ENCODE assay signal across 20 mouse cellular contexts in the genomic region with DNA sequence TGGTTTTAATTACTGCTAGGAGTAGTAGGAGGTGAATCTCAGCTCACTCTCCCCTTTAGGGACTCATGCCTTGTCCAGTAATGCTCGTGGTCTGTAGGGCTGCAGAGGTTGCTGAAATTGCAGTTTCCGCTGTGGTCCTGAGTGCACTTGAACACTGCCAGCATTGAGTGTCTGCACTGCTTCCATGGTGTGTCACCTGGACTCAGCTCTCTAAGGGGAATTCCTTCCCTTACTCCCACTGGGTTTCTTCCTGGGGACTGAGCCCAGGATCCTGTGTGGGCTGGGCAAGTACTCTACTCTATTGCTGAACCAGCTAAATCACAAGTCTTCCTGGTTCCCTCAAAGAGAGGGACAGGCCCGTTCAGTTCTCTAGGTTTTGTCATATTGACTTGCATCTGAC.
A peak's percentile ranks its signal among the peaks of the same experiment; 100 is the strongest.
DNase-seq lines count a peak whose midpoint lies in the region; ATAC-seq lines count a peak whose summit lies in the region.
"Had no signal": no experiment of that assay in that cellular context is flagged by ENCODE, and none has a peak within 500 bp of the region (broad histone marks: within the 10 kb centered on the region; RNA-seq: fewer than 3 reads in every experiment).

No protein-coding gene starts in this region.

- no peaks in the 10 kb centered on the region for H3K27me3 ChIP-seq in heart, embryonic 12.5 days (replicated peaks)
- no peaks in the 10 kb centered on the region for H3K27me3 ChIP-seq in liver, embryonic 13.5 days
- no peaks in the 10 kb centered on the region for H3K27me3 ChIP-seq in liver, embryonic 11.5 days (replicated peaks; ENCODE audit: control insufficient read depth, insufficient read depth, low read length)
- H3K27me3 ChIP-seq: embryonic facial prominence, embryonic 12.5 days; forebrain, embryonic 12.5 days; hindbrain, embryonic 15.5 days had no signal

- intact Hi-C loops in heart, postnatal 36 days (cut with DNase I): no loop called here

- H3K4me3 ChIP-seq in heart, embryonic 12.5 days: no peak overlapping the region
- H3K4me3 ChIP-seq in liver, embryonic 13.5 days (replicated peaks): no peak overlapping the region
- H3K4me3 ChIP-seq in liver, embryonic 11.5 days (ENCODE audit: low read depth, low read length): no peak overlapping the region
- H3K4me3 ChIP-seq: embryonic facial prominence, embryonic 12.5 days; forebrain, embryonic 12.5 days; hindbrain, embryonic 15.5 days had no signal

- H3K9ac ChIP-seq in heart, embryonic 12.5 days: no peak overlapping the region
- no peak overlapping the region for H3K9ac ChIP-seq in liver, embryonic 13.5 days
- H3K9ac ChIP-seq in liver, embryonic 11.5 days (ENCODE audit: low read depth, low read length): no peak overlapping the region
- H3K9ac ChIP-seq: embryonic facial prominence, embryonic 12.5 days; forebrain, embryonic 12.5 days; hindbrain, embryonic 15.5 days had no signal

- no peak for DNase-seq in heart, postnatal 36 days
- no peak for DNase-seq in liver, embryonic 13.5 days
- no peak for DNase-seq in liver, embryonic 11.5 days (ENCODE audit: low spot score)
- DNase-seq in 3T3-L1 (ENCODE audit: low read depth, low spot score): peak; percentile 47
- DNase-seq in Muller cell, postnatal 12 days (ENCODE audit: inconsistent ontology term): peak; percentile 45
- no peak for DNase-seq in spleen, postnatal 10 days (ENCODE audit: low spot score in 2 of 2)
- DNase-seq: adrenal gland, postnatal 10 days; cerebellum, adult 18-20 months; kidney, adult 8-10 months; kidney, postnatal 36 days; layer of hippocampus, postnatal 36 days; midbrain, embryonic 14.5 days; retina, postnatal 1 day; right cerebral cortex, postnatal 25 days; spleen, adult 18-20 months; thymus, postnatal 25 days had no signal

- WGBS in heart, embryonic 12.5 days: 79% methylated on average over 3 of the region's 3 CpGs
- 62% methylated on average over 3 of the region's 3 CpGs for WGBS in liver, embryonic 13.5 days (ENCODE audit: insufficient replicate concordance)
- WGBS in liver, embryonic 11.5 days: 74% methylated on average over 3 of the region's 3 CpGs

- H3K4me2 ChIP-seq in heart, embryonic 12.5 days: no peak overlapping the region
- no peak overlapping the region for H3K4me2 ChIP-seq in liver, embryonic 13.5 days
- H3K4me2 ChIP-seq in liver, embryonic 11.5 days: no peak overlapping the region
- H3K4me2 ChIP-seq: embryonic facial prominence, embryonic 12.5 days; forebrain, embryonic 12.5 days; hindbrain, embryonic 15.5 days had no signal

- H3K27ac ChIP-seq in heart, embryonic 12.5 days (ENCODE audit: poor library complexity, severe bottlenecking): peak overlapping the region; percentile 69
- peak overlapping the region; percentile 17; the same call in 1 of the 2 replicates for H3K27ac ChIP-seq in liver, embryonic 13.5 days
- no peak overlapping the region for H3K27ac ChIP-seq in liver, embryonic 11.5 days (ENCODE audit: low read depth, low read length)
- H3K27ac ChIP-seq: embryonic facial prominence, embryonic 12.5 days; forebrain, embryonic 12.5 days had no signal

- no peaks in the 10 kb centered on the region for H3K9me3 ChIP-seq in heart, embryonic 12.5 days (replicated peaks)
- H3K9me3 ChIP-seq in liver, embryonic 13.5 days (replicated peaks): no peaks in the 10 kb centered on the region
- no peaks in the 10 kb centered on the region for H3K9me3 ChIP-seq in liver, embryonic 11.5 days (ENCODE audit: control insufficient read depth, low read length)
- H3K9me3 ChIP-seq: embryonic facial prominence, embryonic 12.5 days; forebrain, embryonic 12.5 days; hindbrain, embryonic 15.5 days had no signal

- peaks cover 81% of the 10 kb centered on the region for H3K4me1 ChIP-seq in heart, embryonic 12.5 days (replicated peaks)
- H3K4me1 ChIP-seq in liver, embryonic 13.5 days (replicated peaks): peaks cover 64% of the 10 kb centered on the region
- H3K4me1 ChIP-seq in liver, embryonic 11.5 days (replicated peaks; ENCODE audit: control insufficient read depth, insufficient read depth, low read length): peaks cover 46% of the 10 kb centered on the region

- ATAC-seq in heart, embryonic 12.5 days (ENCODE audit: insufficient number of reproducible peaks, low FRiP score): no peak
- no peak for ATAC-seq in liver, embryonic 13.5 days (ENCODE audit: low read depth)
- ATAC-seq in liver, embryonic 11.5 days (replicated peaks; ENCODE audit: low FRiP score): no peak

- no peaks in the 10 kb centered on the region for H3K36me3 ChIP-seq in heart, embryonic 12.5 days
- no peaks in the 10 kb centered on the region for H3K36me3 ChIP-seq in liver, embryonic 13.5 days
- no peaks in the 10 kb centered on the region for H3K36me3 ChIP-seq in liver, embryonic 11.5 days (ENCODE audit: control insufficient read depth, insufficient read depth, low read length)
- H3K36me3 ChIP-seq: embryonic facial prominence, embryonic 12.5 days; forebrain, embryonic 12.5 days; hindbrain, embryonic 15.5 days had no signal

Comparison
In these comparisons a context has a peak if more than half of its experiments do, and no peak if none do; other contexts are left out.
1. DNase-seq: peak in 3T3-L1 (single experiment) and Muller cell, postnatal 12 days (single experiment); none in heart, postnatal 36 days (0 of 2), liver, embryonic 13.5 days (single experiment), liver, embryonic 11.5 days (single experiment) and spleen, postnatal 10 days (0 of 2).